Mouse (Mus musculus) brain, embryonic 18.5 days (tissue): ENCODE measurements around the gene Rhbdd1.
A peak's percentile ranks its signal among the peaks of the same experiment; 100 is the strongest.

Source experiments
- DNase-seq: peaks from one replicate; pipeline ENCODE4 v3.0.0-alpha.2; 2012; ENCODE audit warnings: low read depth, low spot score

Gene Rhbdd1

DNA sequence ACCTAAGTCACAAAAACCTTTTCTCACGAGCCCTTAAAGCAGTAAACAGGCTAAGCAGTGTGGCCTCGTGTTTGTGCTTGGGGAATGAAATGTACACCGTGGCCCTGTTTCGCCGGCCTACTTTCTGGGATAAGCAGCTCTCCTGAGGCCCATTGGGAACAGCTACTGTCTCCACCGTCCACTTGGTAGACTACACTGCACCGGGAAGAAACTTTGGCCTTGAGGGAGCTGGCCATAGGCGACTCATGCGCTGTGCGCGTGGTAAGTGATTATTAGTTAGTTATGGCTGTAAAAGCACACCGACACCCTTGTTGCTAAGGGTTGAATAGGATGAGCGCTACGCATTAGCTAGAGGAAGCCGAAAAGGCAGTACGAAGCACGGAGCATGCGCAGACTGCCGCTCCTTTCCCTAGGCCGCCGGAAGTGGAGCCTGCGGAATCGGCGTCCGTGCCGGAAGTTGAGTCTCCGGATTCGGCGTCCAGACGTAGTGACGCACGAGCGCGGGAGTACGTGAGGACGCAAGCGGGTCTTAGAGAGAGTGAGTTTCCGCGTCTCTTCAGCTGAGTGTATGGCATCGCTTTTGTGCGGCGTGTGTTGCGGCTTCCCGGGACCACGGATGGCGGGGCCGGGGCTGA is at the start of gene Rhbdd1:
Gene Rhbdd1 (plus strand): TSS at position 342 of the 635 bp plus-strand sequence.
- peak; percentile 96 for DNase-seq

DNA sequence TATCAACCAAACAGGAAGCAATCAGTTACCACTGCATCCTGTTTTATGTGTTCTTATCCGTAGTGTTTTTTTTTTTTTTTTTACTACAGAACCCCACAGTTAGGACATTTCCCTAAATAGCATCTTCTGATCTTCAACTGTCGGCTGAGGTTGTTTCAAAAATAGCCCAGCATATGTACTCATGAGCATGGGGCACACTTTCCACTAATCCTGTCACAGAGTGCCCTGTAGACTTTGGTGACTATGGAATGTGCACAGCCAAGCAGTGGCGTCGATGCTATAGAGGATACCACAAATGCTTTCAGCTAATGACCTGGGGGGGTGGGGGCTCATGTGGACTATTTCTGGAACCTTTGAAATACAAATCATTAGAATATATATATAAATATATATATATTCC is 48.7 kb upstream of the Rhbdd1 start:
- no peak for DNase-seq

DNA sequence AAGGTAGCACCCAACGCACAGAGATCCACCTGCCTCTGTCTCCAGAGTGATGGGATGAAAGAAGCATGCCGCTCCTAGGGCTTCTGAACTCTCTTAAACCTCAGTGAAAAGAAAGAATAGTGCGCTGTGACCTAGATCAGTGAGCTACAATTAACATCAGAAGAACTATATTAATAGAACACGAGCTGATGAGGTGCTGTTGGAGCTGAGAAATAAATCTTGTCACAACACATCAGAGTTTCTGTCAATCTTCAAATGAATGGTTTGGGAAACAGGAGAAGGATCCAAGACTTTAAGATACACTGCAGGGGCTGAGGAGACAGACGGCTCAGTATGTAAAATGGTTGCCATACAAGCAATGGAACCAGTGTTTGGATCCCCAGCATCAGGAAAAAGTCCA is 44.0 kb upstream of the Rhbdd1 start:
- DNase-seq: no peak

DNA sequence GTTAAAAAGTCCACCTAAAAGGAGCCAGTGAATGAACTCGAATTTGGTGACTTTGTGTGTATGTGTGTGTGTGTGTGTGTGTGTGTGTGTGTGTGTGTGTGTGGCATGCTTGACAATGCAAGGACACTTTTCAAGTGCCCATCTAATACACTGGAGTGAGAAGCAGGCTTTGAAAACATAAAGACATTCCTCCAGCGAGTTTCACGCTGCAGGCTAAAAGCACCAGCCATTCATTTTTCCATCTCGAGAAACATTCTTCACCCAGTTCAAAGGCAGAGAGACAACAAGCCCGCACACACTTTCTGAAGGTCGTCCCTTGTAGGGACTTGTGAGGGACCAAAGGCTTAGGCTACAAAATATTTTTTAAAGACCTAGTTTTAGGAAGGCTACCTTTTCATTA is 42.7 kb upstream of the Rhbdd1 start:
- DNase-seq: no peak

DNA sequence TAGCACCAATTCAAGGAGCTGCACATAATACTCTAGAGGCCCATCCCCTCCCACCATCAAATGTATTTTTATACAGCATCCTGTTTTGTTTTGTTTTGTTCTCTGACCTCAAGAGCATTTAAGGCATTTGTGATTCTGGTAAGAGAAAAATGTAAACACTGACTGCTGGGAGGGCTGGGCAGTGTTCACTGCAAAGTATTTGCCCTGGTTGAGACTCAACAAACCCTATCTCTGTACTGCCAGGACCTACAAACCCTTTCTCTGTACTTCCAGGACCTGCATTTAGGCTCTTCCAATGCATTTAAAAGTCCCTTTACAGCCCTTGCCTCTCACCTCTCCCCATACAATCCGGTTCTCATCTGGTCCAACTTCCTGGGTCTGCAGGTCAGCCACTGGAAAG is 41.9 kb upstream of the Rhbdd1 start:
- DNase-seq: no peak

DNA sequence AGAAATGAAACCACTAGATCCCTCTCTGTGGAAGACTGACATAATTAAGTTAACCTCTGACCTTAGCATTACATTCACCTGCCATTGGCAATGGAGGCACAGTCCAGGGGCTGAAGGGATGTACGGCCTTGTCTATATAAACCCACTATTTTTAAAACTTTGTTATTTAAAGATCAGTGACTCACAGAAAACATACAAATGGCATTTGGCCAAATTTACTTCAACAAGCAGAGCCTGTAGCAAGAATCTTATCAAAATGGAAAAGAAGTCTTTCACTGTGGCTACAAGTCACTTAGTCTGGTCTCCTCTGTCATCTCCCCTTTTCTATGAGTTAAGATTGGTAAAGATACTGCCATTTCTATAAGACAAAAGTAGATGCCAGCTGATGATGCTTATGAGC is 36.5 kb upstream of the Rhbdd1 start:
- no peak for DNase-seq

DNA sequence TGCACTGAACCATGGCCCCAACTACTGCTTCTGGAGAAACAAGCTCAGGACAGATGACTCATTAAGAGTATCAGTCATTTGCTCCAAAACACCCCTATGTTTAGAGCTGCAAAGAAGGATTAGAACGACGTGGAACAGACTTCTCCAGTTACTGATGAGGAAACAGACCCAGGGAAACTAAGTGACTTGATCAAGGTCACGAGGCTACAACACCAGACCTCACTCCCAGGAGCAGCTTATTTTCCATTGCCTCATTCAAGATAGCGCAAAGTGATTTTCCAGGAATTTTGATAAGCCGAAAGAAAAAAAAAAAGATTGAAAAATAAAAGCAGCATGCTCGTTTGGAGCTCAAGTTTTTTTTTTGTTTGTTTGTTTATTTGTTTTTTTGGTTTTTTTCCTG is 34.4 kb upstream of the Rhbdd1 start:
- no peak for DNase-seq

DNA sequence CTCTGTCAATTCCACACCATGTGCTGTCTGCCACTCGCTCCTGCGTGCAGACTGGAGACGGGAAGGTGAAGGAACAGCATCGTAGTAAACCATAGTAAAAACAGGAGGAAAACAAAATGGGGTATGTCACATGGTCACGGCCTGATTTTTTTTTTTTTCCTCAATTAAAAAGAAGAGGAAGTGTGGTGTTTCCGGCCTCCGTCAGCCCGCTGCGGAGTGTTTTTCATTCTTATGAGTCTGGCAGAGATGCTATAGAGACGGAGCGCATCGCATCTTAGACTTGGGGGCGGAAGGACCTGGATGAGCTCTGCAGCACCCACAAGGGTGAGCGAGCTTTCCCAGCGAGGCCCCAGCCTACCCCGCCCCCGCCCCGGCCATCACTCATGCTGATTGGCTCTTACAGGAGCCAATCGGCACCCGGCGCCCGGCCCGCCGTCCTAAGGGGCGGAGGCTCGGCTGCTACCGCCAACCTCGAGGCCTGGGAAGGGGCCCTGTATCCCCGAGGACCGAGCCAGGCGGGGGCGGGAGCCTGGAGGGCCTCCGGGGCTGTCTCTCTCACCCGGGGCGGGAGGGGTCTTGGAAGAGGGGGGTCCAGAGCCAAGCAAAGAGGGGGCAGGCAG is 33.1 kb upstream of the Rhbdd1 start:
- peak; percentile 92 for DNase-seq

DNA sequence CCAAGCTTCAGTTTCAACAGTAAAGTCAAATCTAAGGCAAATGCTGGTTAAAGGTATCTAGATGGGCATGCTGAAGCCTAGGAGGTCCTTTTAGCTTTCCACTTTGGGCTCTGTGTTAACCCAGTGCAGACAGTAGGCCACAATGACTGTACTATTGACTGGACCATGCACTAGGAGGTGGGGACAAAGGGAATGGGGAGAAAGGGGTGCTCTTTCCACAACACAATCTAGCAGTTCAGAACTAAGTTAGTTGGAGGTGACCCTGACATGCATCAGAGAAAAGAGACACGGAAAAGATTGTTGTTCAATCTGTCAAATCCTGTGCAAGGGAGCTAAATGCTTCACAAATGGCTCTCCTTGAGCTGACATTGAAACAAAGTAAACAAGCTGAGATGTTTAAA is 32.4 kb upstream of the Rhbdd1 start:
- no peak for DNase-seq

DNA sequence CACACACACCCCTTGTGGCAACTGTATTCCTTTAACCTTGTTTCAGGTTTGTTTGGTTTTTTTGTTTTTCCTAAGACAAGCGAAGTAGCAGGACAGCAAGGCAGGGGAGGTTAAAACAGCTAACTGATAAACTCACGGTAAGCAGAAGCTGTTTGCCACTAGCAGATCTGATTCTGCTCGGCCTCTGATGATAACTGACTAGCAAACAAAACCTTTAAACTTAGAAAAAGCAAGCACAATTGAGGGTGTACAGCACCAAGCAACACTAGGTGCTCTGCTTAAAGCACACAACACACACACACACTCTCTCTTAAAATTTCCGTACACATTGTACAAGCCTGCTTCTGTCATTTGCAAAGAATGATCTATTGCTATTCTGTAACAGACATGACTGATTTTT is 31.8 kb upstream of the Rhbdd1 start:
- DNase-seq: no peak

DNA sequence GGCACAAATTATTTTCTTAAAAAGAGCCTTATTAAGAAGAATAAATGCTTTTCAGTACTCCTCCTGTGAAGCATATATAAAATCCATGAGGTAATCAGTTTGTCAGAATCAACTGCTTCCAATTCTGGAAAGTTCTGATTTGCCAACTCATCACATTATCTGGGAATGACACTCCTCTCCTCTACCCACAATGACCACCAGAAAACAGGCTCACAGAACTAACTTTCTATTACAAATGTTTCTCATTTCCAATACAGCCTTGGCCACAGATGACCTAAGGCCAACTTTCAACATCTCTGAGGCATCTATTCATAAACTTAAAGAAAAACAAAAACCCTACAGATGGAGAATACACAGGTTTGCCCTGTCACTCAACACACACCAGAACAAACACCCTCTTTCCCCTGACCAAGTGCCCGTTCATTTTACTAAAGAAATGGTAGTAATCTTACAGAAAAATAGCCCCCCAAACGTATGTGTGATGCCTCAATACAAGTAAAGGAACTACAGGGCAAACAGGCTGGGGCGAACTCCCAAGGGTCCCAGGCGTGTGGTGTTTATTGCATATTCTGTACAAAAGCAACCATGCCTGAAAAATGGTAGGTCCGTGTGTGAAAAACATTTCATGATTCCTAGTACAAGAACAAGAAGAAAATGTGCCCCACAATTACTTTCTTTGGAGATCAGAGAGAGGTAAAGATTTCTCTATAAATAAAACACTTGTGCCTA is 30.6 kb upstream of the Rhbdd1 start:
- DNase-seq: no peak

DNA sequence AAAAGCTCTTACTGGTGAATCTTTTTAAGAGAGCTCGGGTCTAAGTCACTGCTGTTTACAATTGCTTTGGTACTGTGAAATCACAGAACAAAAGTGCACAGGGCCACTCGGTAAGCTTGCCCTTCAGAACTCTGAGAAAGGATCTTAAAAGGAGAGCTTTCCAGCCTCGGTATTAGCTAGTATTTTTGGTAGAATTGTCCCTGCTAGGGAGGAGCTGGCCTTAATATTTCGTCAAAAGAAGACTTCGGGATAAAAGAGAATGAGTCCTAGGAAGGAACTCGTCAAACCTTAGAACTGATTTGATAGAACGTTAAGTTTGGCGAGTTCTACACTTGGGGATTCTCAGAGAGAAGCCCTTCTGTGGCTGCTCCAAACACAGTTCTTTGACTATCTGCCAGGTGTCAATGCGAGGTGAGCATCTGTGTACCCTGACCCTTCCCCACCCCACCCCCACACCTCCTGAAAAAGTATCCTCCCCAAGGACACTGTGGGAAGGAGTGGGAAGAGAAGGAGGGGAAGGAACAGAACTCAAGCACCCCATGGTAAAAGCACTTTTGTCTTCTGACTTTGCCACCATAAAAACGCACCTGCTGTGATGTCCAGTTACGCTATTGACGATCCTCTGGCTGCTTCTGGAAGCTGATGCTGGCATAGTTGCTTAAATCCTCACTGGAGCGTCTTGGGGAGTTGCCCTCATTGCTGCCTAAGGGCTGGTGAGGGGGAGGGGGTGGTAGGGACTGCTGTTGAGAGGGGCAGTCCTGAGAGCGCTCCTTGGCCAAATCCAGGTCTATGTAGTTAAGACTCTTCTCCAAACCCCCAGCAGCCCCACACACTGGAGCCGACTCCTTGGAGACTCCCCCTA is 29.8 kb upstream of the Rhbdd1 start:
- no peak for DNase-seq

DNA sequence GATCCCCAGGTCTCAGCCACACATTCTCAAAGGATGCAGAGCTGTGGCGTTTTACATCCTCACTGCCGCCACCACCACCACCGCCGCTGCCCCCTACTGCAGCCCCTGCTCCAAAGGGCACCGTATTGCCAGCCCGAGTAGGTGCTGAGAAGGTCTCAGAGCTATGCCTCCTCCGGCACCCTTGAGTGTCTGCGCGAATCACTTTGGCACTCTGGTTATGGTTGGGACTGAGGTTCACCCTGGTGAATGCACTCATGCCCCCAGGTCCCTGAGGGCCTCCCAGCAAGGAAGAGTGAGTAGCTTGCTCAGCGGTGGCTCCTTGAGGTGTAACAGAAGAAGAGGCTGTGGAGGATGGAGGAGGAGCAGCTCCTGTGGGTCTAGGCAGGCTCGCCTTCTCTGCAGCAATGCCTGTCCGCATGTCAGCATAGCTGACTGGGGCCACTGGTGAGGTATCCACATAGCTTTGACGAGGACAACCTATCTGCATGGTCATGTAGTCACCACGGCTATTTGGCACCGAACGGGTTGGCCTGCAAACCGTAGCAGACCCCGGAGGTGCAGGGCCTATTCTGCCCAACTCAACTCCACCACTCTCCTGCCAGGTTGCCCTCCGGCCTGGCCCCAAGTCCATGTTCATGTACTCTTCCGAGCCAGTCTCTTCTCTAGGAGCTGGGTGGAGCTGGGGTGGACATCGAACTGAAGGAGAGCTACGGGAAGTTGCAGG is 29.0 kb upstream of the Rhbdd1 start:
- no peak for DNase-seq

DNA sequence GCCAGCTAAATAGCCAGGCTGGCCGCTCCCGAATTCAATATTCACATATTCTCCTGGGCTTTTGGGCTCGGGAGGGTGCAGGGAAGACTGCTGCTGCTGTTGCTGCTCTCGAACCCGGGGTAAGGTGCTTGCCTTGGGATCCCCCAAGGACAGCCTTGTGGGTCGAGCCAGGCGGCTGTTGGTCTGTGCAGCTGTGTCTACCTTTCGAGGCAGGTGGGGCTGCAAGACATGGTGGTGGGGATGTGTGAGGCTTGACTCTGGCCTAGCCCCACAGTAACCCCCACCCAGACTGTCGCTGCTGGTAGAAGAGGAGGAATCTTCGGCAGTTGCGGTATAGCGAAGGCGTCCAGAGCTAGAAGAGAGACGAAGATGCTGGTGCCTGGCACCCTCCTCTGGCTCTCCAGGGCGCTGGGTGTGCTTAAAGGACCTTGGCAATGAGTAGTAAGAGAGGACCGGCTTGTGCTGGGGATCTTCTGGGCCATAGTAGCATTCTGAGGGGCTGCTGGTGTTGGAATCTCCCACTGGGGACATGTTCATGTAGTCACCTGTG is 28.4 kb upstream of the Rhbdd1 start:
- no peak for DNase-seq

DNA sequence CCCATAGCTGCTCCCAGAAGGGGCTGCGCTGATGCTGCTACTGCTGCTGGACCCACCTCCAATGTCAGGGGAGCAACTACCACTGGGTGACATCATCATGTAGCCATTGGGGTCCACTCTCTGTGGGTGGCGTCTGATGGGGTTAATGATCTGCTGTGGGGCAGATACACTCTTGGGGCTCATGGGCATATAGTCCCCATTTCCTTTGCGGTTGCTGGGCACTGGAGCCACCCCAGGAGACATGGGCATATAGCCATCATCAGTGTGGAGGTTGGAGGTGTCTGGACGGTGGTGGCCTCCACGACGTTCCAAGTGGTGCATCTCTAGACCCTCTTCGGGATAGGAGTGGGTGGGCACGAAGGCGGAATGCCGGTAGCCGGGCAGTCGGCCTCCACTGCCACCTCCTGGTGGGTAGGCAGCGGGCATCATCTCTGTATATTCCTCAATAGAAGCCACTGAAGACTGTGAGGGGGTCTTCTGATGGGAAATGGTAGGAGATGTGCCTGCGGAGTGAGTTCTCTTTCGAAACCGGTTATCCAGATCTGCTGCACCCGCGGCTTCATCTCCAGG is 27.7 kb upstream of the Rhbdd1 start:
- no peak for DNase-seq

DNA sequence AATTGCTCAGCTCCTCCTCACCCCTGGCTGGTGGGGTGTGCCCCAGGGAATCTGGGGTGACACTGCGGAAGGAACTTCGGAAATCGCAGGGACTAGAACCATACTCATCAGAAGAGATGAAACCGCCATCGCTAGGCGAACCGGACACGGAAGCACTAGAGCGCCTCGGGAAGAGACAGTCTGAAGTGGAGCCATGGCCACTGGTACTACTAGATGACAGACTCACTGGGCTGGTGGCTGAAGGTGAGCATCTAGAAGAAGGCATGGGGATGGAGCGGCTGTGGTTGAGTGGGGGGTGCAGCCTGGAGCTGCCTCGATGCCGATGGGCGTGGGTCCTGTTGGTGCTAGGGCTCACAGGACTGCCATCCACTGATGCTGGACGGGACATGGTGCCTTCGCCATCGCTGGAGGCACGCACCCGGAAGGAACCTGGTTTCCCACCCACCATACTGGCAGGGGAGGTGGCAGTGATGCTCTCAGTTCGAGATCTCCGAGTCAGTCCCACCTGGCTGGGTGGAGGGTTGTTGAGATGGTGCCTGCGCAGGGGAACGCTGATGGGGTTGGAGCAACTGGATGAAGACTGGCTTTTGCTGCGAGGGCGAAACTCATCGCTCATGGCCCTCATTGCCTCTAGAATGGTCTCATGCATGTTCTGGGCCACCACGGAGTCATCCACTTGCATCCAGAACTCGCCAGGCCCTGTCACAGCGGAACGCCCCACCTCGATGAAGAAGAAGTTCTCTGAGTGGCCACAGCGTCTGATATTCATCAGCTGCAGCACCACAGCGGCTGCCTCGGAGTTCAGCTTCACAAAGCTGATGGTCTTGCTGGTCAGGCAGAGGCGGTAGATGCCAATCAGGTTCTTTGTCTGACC is 26.9 kb upstream of the Rhbdd1 start:
- DNase-seq: no peak

DNA sequence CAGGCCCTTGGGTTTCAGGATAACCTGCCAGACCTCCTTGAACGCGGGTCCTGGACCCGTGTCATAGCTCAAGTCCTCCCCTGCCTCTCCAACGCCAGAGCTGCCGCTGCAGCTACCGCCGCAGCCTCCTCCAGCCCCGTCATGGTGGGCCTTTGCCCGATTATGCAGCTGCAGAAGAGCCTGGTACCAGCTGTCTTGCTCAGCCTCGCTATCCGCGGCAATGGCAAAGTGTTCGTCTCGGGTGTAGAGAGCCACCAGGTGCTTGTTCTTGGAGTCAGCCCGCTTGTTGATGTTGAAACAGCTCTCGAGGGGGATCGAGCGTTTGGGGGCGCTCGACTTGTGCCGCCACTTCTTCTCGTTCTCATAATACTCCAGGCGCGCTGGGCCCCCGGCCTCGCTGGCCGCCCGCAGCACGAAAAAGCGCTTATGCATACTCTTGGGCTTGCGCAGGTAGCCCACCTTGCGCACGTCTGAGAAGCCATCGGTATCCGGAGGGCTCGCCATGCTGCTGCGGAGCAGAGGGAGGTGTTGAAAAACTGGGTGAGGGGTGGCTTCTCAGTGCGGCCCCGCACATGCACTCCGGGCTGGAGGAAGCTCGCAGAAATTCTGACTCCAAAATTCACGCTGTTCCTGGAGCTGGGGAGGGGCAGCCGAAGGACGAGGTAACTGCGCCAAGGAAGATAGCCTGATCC is 26.1 kb upstream of the Rhbdd1 start:
- DNase-seq: no peak

DNA sequence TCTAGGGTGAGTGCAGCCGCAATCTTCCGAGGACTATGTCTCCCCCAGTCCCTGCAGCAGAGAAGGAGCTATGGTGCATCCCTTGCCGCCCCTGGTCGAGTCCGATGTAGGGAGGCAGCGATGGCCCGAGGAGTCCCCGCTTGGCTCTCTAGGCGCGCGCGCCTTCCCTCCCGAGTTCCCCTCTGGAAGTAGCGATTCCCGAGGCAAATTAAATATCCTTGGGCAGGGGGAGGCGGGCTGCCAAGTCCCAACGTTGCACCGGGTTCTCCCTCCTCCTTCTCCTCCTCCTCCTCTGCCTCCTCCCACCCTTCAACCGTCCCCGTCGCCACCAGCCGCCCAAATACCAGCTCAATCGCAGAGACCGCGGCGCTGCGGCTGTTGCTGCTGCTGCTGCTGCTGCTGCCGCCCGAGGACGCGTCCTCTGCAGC is 25.5 kb upstream of the Rhbdd1 start:
- DNase-seq: no peak

DNA sequence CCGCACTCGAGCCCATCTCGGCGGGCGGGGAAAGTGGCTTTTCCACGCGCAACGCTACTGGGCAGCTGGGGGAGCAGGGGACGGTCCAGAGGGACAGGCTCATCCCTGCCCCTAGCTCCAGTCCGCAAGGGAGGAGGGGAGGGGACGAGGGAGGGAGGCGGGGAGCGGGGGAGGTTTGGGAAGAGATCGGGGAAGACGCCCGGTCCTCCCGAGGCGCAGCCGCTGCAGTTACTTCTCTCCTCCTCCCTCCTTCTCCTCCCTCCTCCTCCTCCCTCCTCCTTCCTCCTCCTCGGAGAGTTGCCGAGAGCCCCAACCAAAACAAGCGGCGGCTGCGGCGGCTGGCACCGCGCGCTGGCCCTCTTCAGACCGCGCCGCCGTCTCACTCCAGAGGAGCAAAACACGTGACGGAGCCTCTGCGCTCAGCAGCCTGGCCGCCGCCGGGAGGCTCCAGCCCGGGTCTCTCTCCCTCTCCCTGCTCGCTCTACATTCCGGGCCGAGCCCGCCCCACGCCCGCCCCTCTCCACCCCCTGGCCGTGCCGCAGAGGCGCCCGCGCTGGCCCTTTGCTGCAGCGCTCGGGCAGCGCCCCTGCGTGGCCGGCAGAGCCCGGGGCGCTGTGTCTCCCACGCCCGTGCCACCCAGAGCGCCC is 25.0 kb upstream of the Rhbdd1 start, which contains the start of gene Irs1:
Gene Irs1 (minus strand): TSS at position 266 of the 647 bp plus-strand sequence.
- DNase-seq: no peak
